Mouse (Mus musculus) erythroblast, embryonic 14.5 days (primary cell): Measurements from ENCODE around the gene Tmem131.

ENCODE experiments used
- GATA1 ChIP-seq: IDR thresholded peaks from 2 replicates; pipeline ENCODE4 v1.6.1; 2012; ENCODE audit warnings: low read length, inconsistent platforms, mixed read lengths
- TAL1 ChIP-seq: IDR thresholded peaks from 3 replicates; pipeline ENCODE4 v1.6.1; 2012; ENCODE audit warnings: low read length, inconsistent platforms, mixed read lengths

DNA sequence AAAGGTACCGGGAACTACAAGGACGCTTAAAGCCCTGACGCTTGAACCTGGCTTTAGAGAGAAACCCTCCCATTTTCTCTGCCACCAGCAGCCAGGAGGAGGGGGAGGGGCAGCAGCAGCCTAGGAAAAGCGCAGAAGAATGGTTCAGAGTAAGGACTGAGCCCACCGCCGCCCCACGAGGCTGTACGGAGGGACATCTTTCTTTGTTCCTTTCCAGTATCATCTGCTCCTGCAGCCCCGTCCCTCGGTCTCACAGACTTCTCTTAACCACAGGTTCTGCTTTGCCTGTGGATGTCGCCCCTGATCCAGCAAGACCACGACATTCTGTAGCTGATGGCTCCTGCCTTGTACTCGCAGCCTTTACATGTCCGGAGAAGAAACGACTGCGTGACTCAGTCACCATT, 158.2 kb downstream of the Tmem131 start:
- no peak for TF ChIP-seq TAL1
- no peak for TF ChIP-seq GATA1
